Mouse (Mus musculus): ENCODE measurements around the gene Klk13.

- TF ChIP-seq CTCF (IDR thresholded peaks at IDR 0.05; ENCODE audit: borderline replicate concordance, control insufficient read depth, extremely low read depth, insufficient read depth, low read length, poor library complexity) (no peak), POLR2A (IDR thresholded peaks at IDR 0.05; ENCODE audit: control insufficient read depth, extremely low read depth, insufficient read depth, low read length, poor library complexity) (no peak)
Measured at GRCm38 (mm10) chr7:43690118-43690517, 22.2 kb upstream of the Klk13 start, which contains the start of gene Klk14.
